Mouse (Mus musculus): ENCODE measurements at regions not wholly inside any gene's neighbourhood (a gene's known extent, or its start where the extent isn't known, plus 50 kb on each side); places are given as distances from the start of the nearest gene placed in this dataset.

DNA sequence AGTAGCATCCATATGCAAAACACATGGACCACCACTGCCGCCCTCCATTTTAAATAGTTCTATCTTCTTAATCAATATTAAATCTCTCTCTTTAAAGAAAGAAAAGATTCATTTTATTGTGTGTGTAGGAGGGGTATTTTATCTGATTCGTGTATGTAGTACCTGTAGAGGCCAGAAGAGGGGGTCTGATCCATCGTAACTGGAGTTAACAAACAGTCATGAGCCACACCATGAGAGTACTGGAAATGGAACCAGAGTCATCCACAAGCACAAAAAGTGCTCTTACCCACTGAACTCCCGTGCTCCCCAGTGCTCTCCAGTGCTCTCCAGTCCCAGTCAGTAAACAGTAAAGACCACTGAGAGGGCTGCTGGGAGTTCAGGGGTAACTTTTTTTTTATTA, 374.4 kb downstream of the Nuf2 start:
- no peak for DNase-seq (ENCODE audit: low spot score in 2 of 2)

- peak; percentile 76 to 77 for DNase-seq (ENCODE audit: low spot score in 2 of 2)
These were observed 375.5 kb downstream of the Nuf2 start for GRCm38 (mm10) chr1:169155484-169156459.

GRCm38 (mm10) chr1:169142216-169142615, 389.0 kb downstream of the Nuf2 start:
- no peak for DNase-seq (ENCODE audit: low spot score in 2 of 2)

DNA sequence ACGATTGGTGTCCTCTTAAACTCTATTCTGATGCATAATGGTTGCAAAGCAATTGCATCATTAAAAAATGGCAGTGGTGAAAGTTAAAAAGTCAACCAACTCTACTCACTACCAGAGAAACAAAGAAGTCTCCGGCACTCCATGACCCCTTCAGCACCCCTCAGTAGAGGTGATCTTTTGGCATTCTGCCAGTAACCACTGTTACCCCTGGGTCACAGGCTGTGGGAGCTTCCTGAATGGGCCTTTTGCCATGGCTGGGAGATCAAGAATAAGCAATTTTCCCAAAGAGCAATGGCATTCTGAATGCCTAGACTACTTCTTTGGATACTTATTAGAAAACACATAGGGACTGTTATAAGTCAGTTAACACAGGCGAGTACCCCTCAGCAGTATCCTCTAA, 391.2 kb downstream of the Nuf2 start:
- no peak for DNase-seq (ENCODE audit: low spot score in 2 of 2)

- DNase-seq (ENCODE audit: low spot score in 2 of 2), result no peak
These were observed 391.8 kb downstream of the Nuf2 start for GRCm38 (mm10) chr1:169139507-169139906.

GRCm38 (mm10) chr1:169139184-169139486, 392.1 kb downstream of the Nuf2 start:
- no peak for DNase-seq (ENCODE audit: low spot score in 2 of 2)

DNA sequence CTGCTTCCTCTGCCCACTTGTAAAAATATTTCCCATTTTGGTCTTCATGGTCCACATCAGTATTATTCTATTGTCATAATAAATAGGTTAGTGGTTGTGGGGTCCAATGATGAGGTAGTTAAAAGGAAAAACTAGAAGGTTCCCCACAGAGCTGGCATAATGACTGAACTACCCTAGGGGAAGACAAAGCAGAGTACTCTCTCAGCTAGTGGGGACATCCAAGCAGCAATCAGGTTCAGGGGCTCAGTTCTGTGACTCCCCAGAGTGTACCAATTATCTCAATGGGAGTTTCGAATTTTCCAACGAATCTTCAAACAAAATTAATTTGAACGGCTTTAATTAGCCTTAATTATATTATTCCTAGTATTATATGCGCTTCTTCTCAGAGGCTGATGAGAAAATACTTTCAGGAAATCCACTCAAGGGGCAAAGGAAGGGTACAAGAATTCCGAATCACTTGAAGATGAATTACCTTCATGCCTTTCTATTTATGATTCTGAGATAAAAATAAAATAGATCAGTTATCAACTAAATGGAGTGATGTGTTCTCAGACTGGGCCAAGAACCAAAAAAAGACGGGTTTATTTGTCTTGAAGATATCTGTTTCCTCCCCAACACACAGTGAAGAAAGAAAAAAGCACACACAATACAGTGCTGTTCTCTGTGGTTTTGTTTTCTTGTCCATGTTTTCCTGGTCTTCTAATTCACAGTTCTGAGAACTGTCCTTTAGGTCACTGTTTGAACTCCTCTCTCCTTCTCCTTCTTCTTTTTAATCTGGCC, 392.7 kb downstream of the Nuf2 start:
- DNase-seq (ENCODE audit: low spot score in 2 of 2), result no peak

- DNase-seq (ENCODE audit: low spot score in 2 of 2), result no peak
These were observed 395.7 kb downstream of the Nuf2 start for GRCm38 (mm10) chr1:169135542-169135941.

- no peak for DNase-seq (ENCODE audit: low spot score in 2 of 2)
These were observed 427.6 kb downstream of the Nuf2 start for GRCm38 (mm10) chr1:169103669-169104068.

- no peak for DNase-seq (ENCODE audit: low spot score in 2 of 2)
These were observed 428.2 kb downstream of the Nuf2 start for GRCm38 (mm10) chr1:169103113-169103512.

DNA sequence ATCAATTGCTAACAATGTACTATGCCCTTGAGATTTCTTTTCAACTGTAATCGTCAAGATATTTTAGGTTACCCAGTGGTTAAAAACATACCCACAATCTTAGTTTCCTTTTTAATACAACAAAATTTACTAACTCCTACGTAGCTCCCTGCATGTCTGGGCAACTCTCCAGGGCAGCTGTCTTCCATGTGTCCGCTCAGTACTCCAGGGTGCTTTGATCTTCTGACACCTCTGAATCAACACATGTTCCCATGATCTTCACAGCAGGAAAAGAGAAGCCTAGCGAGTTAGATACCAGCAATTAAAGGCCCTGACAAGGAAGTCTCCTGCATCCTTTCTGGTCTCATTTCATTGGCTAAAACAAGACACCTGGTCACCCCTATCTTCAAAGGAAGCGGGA, 432.0 kb downstream of the Nuf2 start:
- DNase-seq (ENCODE audit: low spot score in 2 of 2), result no peak

DNA sequence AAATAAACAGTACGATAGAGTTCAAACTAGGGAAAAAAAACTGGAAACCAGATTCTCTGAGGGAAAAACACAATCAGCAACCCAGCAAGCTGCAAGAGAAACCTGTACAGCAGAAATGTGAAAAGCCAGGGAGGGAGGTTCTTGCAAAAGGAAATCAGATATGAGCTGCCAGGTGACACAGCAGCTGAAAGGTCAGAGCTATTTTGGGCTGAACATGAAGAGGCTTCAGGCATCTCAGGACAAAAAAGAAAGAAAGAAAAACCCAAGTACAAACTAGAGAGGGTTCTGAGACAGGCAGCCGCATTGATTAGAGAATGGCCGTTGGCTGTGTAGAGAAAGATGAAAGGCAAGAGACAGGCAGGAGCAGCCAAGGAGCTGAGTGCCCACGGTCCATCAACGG, 434.5 kb downstream of the Nuf2 start:
- no peak for DNase-seq (ENCODE audit: low spot score in 2 of 2)

GRCm38 (mm10) chr1:169093602-169094354, 437.5 kb downstream of the Nuf2 start:
- no peak for DNase-seq (ENCODE audit: low spot score in 2 of 2)

DNA sequence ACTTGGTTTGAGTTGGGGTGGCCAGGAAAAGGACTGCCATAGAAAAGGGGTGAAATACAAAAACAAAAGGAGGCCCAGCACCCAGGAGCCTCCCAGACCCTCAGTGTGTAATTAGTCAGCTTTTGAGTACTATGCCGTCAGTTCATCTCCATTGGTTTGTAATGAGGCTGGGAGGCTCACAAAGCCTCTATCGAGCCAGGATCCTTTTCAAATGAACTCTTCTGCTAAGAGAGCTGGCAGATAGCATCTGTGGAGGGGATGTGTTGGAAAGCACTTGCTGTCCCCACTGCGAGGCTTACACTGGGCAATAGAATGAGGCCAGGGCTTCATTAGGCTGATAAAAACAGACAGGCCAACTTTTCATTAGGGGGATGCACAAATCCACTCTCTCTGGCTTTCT, 445.2 kb downstream of the Nuf2 start:
- DNase-seq (ENCODE audit: low spot score in 2 of 2), result no peak

DNA sequence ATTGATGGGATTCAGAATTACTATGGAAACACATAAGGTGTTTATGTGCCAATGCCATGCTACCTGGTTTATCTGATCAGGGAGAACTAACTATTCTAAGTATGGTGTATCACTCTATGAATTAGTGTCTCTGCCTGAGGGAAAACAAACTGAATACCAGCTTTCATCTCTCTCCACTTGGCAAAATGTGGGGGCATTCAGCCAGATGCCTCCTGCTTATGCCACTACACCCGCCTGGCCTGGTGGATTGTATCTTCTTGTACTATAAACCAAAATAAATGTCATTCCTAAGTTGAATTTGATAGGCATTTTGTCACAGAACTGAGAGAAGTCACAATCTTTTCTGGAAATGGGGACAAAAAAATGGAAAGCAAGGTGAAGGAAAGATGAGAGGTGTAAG, 450.6 kb downstream of the Nuf2 start:
- DNase-seq (ENCODE audit: low spot score in 2 of 2), result no peak

DNA sequence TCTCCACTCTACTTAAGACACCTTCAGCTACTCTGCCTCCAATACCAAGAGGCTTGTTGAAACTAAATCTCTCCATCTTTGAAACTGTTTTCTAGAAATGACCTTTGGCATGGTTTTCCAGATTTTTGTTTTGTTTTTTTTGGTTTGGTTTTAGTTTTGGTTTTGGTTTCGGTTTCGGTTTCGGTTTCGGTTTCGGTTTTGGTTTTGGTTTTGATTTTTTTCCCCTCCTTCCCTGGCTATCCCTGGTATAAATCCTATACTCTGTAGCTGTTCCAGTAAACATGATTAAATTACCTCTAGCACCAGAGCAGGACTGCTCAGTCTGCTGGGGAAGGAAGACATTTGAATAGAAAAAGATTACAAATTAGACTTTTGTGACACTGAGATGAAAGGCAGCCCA, 454.0 kb downstream of the Nuf2 start:
- DNase-seq (ENCODE audit: low spot score in 2 of 2), result no peak

DNA sequence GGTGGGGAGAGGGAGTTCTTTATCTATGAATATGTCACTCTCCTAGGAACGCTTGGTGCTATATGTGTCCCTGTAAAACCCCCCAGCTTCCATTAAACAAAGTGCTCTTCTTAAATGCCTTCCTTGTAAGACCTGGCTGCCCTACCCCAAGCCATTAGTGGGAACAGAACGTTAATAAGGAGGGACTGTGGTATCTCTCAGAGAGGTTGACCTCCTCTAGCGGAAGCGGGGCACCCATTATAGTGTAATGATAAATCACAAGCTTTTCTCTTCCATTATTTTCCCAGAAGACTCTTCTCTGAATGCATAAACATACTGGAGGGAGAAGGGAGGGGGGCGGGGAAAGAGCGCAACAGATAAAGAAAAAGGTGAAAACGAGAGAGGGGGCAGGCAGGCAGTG, 455.3 kb downstream of the Nuf2 start:
- DNase-seq (ENCODE audit: low spot score in 2 of 2), result no peak

DNA sequence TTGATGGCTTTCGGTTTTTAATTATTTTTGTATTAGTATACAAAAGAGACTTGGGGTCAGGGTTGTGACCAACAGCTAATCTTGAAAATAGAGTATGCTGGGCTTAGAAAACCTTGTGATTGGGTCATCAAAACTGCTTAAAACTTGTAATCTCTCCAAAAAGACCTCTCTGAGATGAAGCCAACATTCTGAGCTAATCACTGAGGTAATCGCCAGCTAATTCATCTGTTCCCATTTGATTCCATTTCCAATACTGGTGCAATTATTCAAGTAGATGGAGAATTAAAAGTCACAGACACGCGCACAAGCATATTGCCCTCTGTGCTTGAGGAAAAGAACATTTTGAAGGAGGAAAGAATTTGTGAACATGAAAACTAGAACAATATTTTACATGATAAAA, 459.9 kb downstream of the Nuf2 start:
- DNase-seq (ENCODE audit: low spot score in 2 of 2), result no peak

DNA sequence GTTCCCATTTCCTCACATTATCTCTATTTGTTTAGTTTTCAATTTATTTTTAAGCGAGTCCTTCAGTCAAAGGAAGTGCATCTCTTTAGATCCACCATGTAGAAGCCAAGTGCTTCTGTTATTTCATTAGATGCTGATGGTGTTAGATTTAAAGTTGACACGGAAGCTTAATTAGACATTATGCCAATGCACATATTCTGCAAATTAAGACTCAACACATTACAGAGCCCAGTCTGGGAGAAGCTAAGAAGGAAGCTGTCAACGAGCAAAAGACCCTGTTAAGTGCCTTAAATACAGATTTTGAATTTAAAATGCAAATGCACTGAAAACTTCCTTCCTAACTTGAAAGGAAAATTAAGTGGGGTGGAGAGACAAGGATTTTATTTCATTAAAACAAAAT, 461.6 kb downstream of the Nuf2 start:
- DNase-seq (ENCODE audit: low spot score in 2 of 2), result no peak

- DNase-seq (ENCODE audit: low spot score in 2 of 2), result no peak
These were observed 464.5 kb downstream of the Nuf2 start for GRCm38 (mm10) chr1:169066795-169067194.

- no peak for DNase-seq (ENCODE audit: low spot score in 2 of 2)
These were observed 470.6 kb downstream of the Nuf2 start for GRCm38 (mm10) chr1:169060627-169061026.

- DNase-seq (ENCODE audit: low spot score in 2 of 2), result no peak
These were observed 471.1 kb downstream of the Nuf2 start for GRCm38 (mm10) chr1:169060145-169060544.
